Mouse (Mus musculus) small intestine, adult 2 months (tissue): ENCODE data around the gene Cyld. TPM values are rescaled to one million over a fixed set of nuclear protein-coding genes. Genes with fewer than 3 reads are reported as not detected.
"Not testable (repeated sequence)": the region's sequence is repeated elsewhere in the genome, so short reads cannot be mapped to it uniquely, and the experiment has no call there.

Experiments
- H3K27ac ChIP-seq: fragments of 200-500 bp; 2 replicates; pipeline ENCODE4 v1.5.1; 2012; ENCODE audit warnings: low read depth, low read length, control low read depth, inconsistent platforms; ENCODE audit not compliant: insufficient read depth
- H3K27me3 ChIP-seq: fragments of 200-500 bp; 2 replicates; pipeline ENCODE4 v1.6.1; 2012; ENCODE audit warnings: mild to moderate bottlenecking, moderate library complexity, low read length, inconsistent platforms; ENCODE audit not compliant: control insufficient read depth, insufficient read depth
- H3K36me3 ChIP-seq: fragments of 200-500 bp; 2 replicates; pipeline ENCODE4 v1.6.1; 2012; ENCODE audit warnings: mild to moderate bottlenecking, low read length, control low read depth, inconsistent platforms; ENCODE audit not compliant: control insufficient read depth, insufficient read depth
- H3K4me1 ChIP-seq: fragments of 200-500 bp; 2 replicates; pipeline ENCODE4 v1.6.1; 2012; ENCODE audit warnings: low read length, inconsistent platforms, mixed read lengths; ENCODE audit not compliant: control insufficient read depth, insufficient read depth, insufficient read length
- H3K4me3 ChIP-seq: fragments of 200-500 bp; 2 replicates; pipeline ENCODE4 v1.5.1; 2012; ENCODE audit warnings: low read depth, mild to moderate bottlenecking, control low read depth, inconsistent platforms, low read length, moderate library complexity
- CTCF ChIP-seq: fragments of 200-500 bp; IDR thresholded peaks from 2 replicates; pipeline ENCODE4 v1.5.1; 2012; ENCODE audit warnings: low read depth, mild to moderate bottlenecking, control low read depth, inconsistent platforms, low read length, moderate library complexity, mixed read lengths; ENCODE audit not compliant: insufficient replicate concordance, insufficient read length; ENCODE audit errors: extremely low read depth
- POLR2A ChIP-seq: fragments of 200-500 bp; IDR thresholded peaks from 2 replicates; pipeline ENCODE4 v1.6.1; 2012; ENCODE audit warnings: low read depth, mild to moderate bottlenecking, control low read depth, inconsistent platforms, low read length, moderate library complexity
- WGBS: fragments of 180-500 bp; shearing (Covaris S2); methylation state at CpG from one replicate; pipeline ENCODE4 v1.1.7; 2018; 5-methylcytosine and 5-hydroxymethylcytosine counted together
- polyA plus RNA-seq: library from polyadenylated mRNA; depleted of rRNA; stranded (reverse); fragments of >200 nt; gene quantifications from 2 replicates; pipeline ENCODE4 v1.2.3, GENCODE M21; 2012

The Cyld gene
- polyA plus RNA-seq, 1 experiment, result 4.7 TPM

GRCm38 (mm10) chr8:88783722-88784121, 86.9 kb downstream of the Cyld start:
- Histone ChIP-seq H3K36me3 (no peaks in the 10 kb centered on the region), H3K4me3 (no peak overlapping the region), H3K27ac (no peak overlapping the region), H3K27me3 (no peaks in the 10 kb centered on the region), H3K4me1 (no peaks in the 10 kb centered on the region)
- TF ChIP-seq CTCF (no peak), POLR2A (no peak)
- WGBS, result 84% methylated on average over 1 of the region's 1 CpGs

- not testable (repeated sequence) for H3K36me3 ChIP-seq, H3K4me1 ChIP-seq, H3K4me3 ChIP-seq, H3K27me3 ChIP-seq, H3K27ac ChIP-seq
- WGBS, result 77% methylated on average over 3 of the region's 3 CpGs
Measured at GRCm38 (mm10) chr8:88788335-88788734, 91.5 kb downstream of the Cyld start.

GRCm38 (mm10) chr8:88792691-88793323, 96.0 kb downstream of the Cyld start:
- Histone ChIP-seq H3K27me3 (no peaks in the 10 kb centered on the region), H3K4me3 (no peak overlapping the region), H3K4me1 (no peaks in the 10 kb centered on the region), H3K27ac (no peak overlapping the region), H3K36me3 (no peaks in the 10 kb centered on the region)
- TF ChIP-seq CTCF, result no peak
- no peak for TF ChIP-seq POLR2A
- 37% methylated on average over 8 of the region's 8 CpGs for WGBS

- no peaks in the 10 kb centered on the region for H3K36me3 ChIP-seq
- no peak overlapping the region for H3K4me3 ChIP-seq
- TF ChIP-seq CTCF, result no peak
- no peak for TF ChIP-seq POLR2A
- no peaks in the 10 kb centered on the region for H3K27me3 ChIP-seq
- no peaks in the 10 kb centered on the region for H3K4me1 ChIP-seq
- 84% methylated on average over 9 of the region's 9 CpGs for WGBS
- H3K27ac ChIP-seq, result no peak overlapping the region
Measured at GRCm38 (mm10) chr8:88793324-88793722, 96.5 kb downstream of the Cyld start.

- 89% methylated on average over 24 of the region's 24 CpGs for WGBS
- no peaks in the 10 kb centered on the region for H3K4me1 ChIP-seq
- H3K27me3 ChIP-seq, result no peaks in the 10 kb centered on the region
- H3K27ac ChIP-seq, result no peak overlapping the region
- H3K36me3 ChIP-seq, result no peaks in the 10 kb centered on the region
- H3K4me3 ChIP-seq, result no peak overlapping the region
- TF ChIP-seq CTCF (no peak), POLR2A (no peak)
Measured at GRCm38 (mm10) chr8:88793746-88794614, 97.2 kb downstream of the Cyld start.

- TF ChIP-seq POLR2A (no peak), CTCF (no peak)
- Histone ChIP-seq H3K4me1 (no peaks in the 10 kb centered on the region), H3K4me3 (no peak overlapping the region), H3K27ac (no peak overlapping the region), H3K36me3 (no peaks in the 10 kb centered on the region), H3K27me3 (no peaks in the 10 kb centered on the region)
- 76% methylated on average over 7 of the region's 7 CpGs for WGBS
Measured at GRCm38 (mm10) chr8:88794615-88794907, 97.7 kb downstream of the Cyld start.

- no peaks in the 10 kb centered on the region for H3K27me3 ChIP-seq
- 86% methylated on average over 5 of the region's 5 CpGs for WGBS
- no peaks in the 10 kb centered on the region for H3K36me3 ChIP-seq
- H3K4me3 ChIP-seq, result no peak overlapping the region
- no peaks in the 10 kb centered on the region for H3K4me1 ChIP-seq
- no peak overlapping the region for H3K27ac ChIP-seq
- TF ChIP-seq POLR2A (no peak), CTCF (no peak)
Measured at GRCm38 (mm10) chr8:88795896-88796295, 99.1 kb downstream of the Cyld start.
